Mouse (Mus musculus) lung, adult 18-20 months (tissue): Measurements from ENCODE around the gene Nampt.

Experiments used
- DNase-seq, 2 experiments: peaks; one replicate each; pipeline ENCODE4 v3.0.0; 2022; ENCODE audit warnings: mixed read lengths in 2 of 2

Gene Nampt

GRCm38 (mm10) chr12:32819416-32819815, at the start of gene Nampt:
TSS of gene Nampt (plus strand) at chr12:32819545.
- DNase-seq, result no peak

DNA sequence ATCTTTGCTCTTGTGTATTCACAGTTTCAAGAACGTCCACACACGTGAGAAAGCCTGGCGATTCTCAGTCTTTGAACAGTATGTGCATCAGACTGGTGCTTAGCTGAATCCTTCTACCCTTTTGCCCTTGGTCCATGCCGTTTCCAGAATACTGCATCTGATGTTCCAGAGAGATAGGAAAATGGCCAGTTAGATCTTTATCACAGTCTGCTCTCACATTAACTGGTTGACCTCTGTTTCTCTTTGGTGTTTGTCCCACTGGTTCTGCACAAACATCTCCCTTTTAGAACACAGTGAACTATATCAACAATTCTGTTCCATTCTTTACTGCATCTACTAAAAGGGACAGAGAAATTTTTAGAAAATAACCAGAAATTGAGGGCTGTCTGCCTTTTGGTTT, 48.6 kb upstream of the Nampt start:
- no peak for DNase-seq

DNA sequence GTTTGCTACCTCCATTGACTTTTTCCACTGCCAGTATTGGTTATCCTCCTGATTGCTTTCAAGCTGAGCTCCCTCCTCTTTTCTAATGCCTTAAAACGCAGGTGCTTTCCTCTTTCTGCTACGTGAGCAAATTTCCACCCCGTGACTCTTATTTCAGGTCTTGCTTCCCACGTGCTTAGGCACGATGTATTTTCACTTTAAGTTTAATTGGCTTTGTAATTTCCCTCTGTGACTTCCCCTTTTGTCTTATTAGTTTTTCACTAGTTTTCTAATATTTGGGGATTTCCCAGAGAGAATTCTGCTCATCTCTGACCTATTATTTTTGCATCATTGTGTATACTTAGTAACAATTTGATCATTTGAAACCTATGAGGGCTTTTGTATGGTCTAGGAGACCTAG, 44.8 kb upstream of the Nampt start:
- no peak for DNase-seq

DNA sequence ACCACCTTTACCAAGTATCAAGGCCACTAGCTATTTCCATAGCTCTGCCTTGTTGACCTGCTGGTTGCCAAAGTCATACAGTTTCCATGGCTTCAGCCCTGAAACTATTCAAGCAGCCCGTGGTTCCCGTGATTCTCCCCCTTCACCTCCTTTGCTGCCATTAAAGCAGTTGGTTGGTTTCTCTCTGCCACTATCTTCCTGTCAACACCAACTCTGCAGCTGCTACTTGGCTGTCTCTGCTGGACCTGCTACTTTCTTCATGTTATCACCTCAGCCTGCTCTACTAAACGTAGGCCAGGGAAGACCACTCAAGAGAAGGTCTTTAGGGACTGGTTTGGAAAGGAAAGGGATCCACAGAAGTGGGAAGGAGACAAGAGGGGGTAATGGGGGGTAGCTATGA, 30.3 kb upstream of the Nampt start:
- DNase-seq, result no peak

DNA sequence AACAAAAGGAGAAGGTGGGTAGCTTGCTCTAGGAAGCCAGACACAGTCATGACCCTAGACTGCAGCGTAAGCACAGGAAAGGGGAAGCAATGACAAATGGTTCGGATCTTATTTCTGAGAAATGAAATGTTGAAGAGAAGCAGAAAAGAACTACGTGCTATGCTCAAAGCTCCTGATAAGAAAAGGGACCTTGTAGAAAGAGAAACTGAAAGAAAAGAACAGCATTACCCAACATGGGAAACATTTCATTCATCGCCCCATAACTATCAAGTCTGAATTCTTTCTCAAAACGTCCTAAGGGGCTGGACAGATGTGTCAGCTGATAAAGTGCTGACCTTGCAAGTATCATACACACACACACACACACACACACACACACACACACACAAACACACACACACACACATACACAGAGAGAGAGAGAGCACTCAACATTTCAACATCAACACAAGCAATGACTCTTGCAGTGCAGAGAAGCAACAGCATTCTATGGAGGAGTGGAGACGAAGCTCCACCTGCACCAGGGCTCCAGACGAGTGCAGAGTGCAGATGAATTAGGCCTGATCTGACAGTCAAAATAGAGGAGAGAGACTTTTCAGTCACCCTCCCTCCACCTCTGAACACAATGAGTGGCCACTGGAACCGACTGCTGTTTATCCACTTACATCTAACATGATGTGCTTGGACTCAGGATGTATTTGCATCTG, 23.4 kb upstream of the Nampt start:
- no peak for DNase-seq

DNA sequence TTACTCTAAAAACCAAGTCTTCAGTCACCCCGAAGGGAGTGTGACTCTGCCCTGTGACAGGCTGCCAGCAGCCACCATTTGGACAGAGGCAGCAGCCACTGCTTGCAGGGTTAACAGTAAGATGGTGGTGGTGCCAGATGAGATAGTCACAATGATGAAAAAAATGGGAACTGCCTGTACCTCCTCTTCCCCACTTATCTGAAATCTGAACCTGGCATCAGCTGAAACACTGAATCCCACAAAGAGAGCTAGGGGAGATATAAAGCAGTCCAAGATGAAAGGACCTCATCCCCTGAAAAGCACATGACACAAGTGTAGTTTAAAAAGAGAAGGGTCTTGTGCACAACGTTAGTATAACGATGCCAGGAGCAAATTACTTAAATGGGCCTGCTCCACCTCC, 21.9 kb upstream of the Nampt start:
- DNase-seq, result no peak

DNA sequence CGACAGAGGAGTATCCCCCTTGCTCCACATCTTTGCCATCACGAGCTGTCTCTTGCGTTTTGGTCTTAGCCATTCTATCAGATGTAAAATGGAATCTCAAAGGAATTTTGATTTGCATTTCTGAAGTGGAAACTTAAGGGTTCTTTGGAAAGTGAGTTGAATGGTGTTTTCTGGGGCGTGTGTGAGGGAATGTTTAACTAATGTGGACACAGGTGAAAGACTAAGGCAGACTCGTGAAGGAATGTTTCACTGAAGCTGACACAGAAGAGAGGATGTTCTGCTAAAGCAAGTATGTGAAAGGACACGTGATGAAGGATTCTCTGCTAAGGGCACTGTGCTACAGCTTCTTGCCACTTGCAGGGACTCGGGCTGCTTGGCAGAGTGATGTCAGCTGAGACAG, 18.3 kb upstream of the Nampt start:
- DNase-seq, result no peak

DNA sequence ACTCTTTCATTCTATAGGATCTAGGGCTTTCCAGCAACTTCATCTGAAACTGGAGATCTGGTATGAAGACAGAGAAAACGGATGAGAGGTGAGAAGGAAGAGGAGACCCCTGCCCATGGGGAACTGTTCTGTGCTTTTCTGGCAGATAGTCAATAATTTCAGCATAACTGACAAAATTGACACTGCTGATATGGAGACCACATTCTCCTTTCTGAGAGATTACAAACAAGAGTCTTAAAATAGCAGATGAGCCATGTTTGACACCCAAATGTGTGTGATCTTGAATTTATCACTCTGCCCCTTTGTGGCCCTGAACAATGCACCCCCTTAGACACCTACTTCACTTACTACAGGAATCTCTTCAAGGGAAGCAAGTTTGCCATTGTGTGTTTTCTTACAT, 13.8 kb upstream of the Nampt start:
- no peak for DNase-seq

GRCm38 (mm10) chr12:32819823-32820605, 669 bp downstream of the Nampt start:
- peak; percentile 99 for DNase-seq

DNA sequence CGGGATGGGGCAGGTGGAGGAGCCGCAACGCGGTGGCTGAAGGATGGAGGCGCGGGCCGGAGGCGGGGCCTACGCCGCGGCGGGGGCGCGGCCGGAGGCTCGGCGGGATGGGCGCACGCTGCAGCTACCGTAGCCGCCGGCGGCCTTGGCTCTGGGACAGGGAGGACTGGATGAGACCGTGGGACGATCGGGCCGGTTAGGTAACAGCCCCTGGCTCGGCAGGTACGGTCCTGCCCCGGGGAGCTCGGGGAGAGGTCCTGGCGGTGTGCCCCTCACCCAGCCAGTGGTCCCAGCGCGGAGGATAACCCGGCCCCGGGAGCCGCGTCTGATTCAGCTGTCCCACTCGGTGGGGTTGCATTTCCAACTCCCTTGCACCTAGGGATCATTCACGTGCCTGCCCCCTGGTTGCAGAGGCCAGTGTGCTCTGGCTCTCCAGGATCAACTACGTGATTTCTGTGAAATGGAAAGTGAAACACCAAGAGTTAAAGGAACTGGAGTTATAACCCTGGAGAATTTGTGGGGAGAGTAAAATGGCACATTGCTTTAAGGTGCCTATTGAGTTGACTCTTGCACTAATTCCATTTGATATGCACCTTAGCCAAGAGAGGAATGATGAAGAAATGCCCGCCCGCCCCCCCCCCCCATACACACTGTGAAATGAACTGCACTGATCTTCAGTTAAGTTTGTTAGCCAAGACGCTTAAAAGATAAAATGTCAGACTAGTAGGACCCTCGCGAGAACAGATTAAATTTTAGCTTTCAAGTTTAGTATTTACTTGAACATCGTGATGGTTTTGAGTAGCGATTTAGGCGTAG, 1.6 kb downstream of the Nampt start:
- DNase-seq, result peak; percentile 73 to 77

DNA sequence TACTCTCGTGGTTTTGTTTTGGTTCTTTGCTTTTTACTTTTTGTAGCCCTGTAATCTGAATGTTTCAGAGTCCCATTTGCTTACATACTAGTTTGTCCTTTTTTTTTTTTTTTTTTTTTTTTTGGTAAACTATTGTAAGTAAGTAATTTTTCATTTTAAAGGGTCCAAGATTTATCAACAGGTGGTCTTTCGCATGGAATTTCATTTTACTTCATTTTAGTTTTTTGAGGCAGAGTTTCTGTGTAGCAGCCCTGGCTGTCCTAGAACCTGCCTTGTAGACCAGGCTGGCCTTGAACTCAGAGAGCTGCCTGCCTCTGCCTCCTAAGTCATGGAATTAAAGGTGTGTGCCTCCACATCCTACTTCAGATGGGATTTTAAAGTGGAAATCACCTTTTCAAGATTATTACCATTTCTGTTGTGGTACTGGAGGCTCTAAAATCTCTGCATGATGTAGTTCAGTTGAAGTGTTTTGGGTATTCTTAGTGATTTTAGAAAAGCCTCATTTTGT, 2.2 kb downstream of the Nampt start:
- no peak for DNase-seq

DNA sequence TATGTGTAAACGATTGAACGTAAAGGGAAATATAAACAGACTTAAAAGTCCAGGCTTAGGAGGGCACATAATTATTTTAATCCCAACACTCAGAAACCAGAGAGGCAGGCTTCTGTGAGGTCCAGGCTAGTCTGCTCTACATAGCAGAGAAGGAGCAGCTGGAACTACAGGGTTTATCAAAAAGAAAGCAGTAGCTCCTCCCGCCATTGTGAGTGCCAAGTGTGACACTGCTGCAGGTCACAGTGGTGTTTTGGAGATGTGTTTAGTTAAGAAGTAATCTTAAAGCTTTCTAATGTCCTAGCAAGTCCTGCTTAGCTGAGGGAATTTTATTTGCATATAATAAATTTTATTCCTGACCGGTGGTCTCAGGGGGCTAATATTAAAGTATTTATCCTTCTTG, 2.7 kb downstream of the Nampt start:
- peak in 1 of 2 experiments; percentile 23 for DNase-seq

GRCm38 (mm10) chr12:32824586-32824985, 5.2 kb downstream of the Nampt start:
- no peak for DNase-seq

DNA sequence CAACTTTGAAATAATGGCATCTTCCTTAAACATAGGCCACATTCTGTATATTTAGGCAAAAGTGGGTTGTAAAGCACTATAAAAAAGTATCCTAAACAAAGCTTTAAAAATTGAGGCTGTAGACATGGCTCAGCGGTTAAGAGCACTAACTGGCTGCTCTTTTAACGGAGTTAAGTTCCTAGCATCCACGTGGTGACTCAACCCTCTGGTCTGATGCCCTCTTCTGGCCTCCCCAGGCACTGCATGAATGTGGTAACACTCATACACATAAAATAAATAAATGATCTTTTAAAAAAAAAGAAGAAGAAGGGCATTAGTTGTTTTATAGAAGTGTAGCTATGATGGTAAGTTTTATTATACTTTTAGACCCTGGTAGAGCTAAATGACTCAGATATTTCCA, 7.6 kb downstream of the Nampt start:
- peak; percentile 63 to 69 for DNase-seq

DNA sequence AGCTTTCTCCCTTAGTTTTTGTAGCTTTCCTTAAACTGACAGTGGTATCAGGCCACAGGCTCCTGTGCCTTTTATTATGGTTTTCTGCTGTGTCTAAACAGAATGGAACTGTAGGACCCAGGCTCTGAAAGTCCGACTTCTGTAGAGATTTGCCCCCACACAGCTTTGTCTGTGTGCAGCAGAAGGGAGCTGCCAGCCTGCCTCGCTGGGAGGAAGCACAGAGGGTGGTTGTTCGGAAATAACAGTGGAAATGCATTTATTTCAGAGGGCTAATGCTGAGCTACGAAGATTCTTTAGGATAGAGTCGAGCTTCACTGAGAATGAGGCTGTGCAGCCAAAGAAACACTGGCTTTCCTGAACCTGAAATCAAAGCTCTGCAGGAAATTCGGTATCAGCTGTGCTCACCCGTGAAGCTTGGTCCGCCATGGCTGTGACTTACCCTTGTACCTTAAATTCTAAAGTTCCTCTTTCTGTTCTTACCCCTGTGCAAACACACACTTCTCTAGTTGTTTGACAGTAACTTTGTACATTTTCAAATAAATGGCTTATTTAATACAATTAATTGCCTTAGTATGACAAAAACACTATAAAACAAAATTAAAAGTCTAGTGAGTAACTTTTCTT, 8.9 kb downstream of the Nampt start:
- DNase-seq, result no peak

GRCm38 (mm10) chr12:32829321-32830090, 10.2 kb downstream of the Nampt start:
- no peak for DNase-seq

DNA sequence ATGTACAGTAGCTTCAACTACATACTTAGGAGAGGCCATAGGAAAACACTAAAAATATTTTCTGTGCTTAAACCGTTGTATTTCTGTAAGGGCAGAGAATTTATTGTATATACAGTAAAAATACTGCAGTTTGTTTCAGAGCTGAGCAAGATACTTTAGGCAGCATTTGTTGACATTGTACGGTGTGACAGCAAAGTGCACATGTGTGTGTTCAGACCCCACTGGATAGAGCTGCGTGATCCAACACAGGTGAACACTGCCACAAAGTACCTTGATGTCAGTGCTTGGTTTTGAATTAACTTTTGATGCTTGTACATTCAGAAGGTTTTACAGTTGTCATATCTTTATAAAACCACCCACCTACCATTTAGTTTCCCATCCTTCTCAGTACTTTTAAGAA, 12.7 kb downstream of the Nampt start:
- no peak for DNase-seq

DNA sequence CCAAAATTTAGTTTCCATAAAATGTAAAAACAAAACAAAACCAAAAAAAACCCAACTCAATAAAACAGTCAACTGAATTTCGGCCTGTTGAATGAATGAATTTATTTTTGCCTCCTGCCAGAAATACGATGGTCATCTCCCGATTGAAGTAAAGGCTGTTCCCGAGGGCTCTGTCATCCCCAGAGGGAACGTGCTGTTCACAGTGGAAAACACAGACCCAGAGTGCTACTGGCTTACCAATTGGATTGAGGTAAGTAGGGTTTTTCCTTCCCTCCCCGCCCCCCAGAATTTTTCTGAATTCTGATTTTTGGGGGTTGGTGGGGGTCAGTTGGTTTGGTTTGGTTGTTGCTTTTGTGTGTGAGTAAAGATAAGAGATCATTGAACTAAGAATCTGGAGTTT, 15.4 kb downstream of the Nampt start:
- no peak for DNase-seq

DNA sequence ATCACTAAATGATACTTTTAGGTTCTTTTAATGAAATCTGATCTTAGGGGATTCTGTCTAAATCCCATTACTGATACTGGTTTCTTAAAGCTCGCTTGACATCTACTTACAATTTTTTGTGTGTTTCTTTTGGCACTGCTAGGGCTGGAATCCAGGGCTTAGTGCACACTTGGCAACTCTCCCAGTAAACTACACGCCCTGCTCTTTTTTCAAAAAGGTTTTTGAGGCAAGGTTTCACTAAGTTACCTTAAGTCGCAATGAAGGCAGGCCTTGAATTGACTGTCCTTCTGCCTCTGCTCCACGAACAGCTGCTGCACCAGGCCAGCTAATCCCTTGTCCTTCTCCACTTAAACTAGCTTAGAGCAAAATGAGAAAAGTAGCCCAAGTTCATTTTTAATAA, 15.9 kb downstream of the Nampt start:
- DNase-seq, result peak; percentile 63 to 68

GRCm38 (mm10) chr12:32838406-32838805, 19.1 kb downstream of the Nampt start:
- no peak for DNase-seq

- no peak for DNase-seq
These were observed 19.6 kb downstream of the Nampt start for GRCm38 (mm10) chr12:32838954-32839353.

DNA sequence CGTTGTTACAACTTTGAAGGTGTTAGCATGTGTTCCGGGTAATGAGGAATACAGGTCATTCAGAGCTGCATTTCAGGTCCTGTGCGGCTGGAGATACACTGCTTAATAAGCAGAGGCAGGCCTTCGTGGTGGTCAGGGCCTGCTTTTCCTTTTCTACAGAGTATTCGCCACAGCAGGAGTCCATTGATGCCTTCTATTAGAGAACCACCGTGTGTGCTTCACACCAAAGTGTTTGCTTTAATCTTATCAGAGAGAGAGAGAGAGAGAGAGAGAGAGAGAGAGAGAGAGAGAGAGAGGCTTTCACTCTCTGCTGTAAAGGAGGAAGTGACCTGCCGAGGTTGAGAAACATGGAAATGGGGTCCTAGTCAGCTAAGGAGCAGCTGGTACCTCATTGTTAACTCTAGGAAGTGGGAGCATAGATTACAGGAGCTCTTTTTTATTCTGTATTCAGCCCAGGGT, 22.1 kb downstream of the Nampt start:
- DNase-seq, result no peak
